Mouse (Mus musculus) kidney, postnatal 10 days (tissue): Measurements from ENCODE around the gene Gm20662.

Experiments
- DNase-seq: peaks from one replicate; pipeline ENCODE4 v3.0.0; 2021; ENCODE audit warnings: mixed read lengths

Gene Gm20662

GRCm38 (mm10) chr9:108054331-108055040 is 58.3 kb downstream of the Gm20662 start:
- no peak for DNase-seq

GRCm38 (mm10) chr9:108055061-108055460 is 58.9 kb downstream of the Gm20662 start:
- no peak for DNase-seq

DNA sequence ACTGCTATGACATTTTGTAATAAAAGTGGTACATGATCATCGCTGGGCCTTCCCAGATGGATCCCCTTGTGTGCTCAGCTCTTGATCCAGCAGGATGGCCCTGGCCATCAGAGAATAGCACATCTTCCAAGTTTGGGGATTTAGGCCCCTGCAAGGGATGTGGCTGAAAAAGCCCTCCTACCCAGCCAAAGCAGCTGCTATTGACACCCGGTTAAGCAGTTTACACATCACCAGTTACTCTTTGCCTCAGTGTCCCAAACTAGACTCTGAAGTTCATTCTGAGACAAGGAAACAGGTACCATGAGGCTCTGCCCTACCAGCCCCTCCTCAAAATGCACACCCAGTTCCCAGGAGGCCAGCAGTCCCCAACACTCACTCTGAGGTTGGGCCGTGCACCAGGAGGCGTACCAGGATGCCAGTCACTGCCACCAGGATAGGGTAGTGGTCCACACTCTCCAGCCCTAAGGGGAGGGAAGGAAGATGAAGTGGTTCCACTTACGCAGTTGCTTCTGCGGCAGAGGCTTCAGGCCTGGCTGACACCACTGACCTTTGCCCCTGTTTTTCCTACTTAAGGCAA is 59.6 kb downstream of the Gm20662 start:
- DNase-seq, result no peak

GRCm38 (mm10) chr9:108056361-108057261 is 60.5 kb downstream of the Gm20662 start:
- DNase-seq, result peak; percentile 16

DNA sequence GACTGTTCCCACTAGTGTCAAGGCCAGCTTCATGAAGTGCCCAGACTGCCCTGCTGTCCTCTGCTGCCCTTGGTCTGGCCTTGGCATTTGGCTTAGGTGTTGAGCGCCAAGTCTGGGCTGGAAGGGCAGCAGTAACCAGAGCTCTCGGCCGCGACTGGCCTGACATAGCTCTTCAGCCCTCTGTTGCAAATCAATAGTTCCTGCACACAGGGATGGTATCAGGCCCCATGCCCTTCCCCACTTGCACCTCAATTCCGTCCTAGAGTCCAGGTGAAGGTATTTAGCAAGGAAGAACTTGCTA is 61.1 kb downstream of the Gm20662 start:
- DNase-seq, result peak; percentile 14

GRCm38 (mm10) chr9:108058291-108058690 is 62.1 kb downstream of the Gm20662 start:
- DNase-seq, result no peak

DNA sequence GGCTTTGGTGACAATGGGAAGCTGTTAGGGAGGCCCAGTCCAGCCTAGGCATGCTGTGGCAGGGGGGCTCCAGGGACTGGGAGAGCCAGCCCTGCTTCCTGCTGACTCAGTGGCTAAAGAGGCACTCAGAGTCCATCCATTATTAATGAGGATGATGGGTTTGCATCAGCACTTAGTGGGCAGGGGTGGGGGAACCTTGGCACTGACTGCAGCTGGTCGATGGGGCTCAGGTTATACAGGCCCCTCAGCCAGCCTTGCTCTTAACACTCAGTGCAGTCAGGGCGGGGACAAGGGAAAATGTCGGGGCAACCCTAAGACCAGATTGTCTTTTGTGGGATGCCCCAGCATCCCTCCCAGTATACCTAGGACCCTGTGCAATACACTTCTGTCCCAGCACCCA is 66.0 kb downstream of the Gm20662 start:
- DNase-seq, result no peak

- no peak for DNase-seq
These were observed 67.2 kb downstream of the Gm20662 start for GRCm38 (mm10) chr9:108063361-108063760.

DNA sequence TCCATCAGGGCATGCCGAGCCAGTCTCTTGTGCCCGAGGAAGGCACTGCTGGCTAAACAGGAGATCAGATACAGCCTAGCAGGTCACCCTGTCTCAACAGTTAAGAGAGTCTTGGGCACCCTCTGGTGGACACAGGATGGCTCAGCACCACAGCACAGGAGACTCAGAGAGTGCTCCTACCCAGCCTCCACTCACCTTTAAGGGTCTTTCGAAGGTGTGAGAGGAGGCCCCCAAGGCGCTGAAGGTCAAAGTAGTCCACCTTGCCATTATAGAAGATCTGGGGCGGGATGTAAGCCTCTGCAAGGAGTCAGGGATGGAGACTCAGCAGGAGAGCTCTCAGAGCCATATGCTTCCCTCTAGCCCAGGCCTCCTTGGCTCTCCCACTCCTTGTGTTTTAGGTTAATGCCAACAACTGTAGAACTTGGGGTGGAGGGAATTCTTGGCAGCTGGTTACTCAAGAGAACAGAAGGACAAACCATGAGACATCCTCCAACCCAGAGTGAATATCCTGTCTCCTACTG is 69.4 kb downstream of the Gm20662 start:
- peak; percentile 76 for DNase-seq

DNA sequence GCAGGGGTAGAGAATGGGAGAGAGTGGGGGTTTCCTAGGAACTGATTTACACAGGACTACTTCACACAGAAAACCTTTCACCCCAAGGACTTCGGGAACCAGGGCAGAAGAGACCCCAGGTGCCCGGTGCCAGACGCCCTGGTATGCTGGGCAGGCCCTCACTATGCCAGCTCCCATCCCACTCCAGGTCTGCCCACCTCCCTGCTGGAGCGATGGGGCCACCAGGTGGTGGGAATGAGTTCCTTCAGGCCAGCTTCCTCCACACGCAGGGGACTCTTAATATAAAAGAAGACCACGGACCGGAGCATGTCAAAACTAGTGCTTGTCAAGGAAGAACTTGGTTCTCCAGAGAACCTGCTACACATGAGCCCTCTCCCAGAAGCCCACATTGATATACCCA is 71.0 kb downstream of the Gm20662 start:
- DNase-seq, result no peak

DNA sequence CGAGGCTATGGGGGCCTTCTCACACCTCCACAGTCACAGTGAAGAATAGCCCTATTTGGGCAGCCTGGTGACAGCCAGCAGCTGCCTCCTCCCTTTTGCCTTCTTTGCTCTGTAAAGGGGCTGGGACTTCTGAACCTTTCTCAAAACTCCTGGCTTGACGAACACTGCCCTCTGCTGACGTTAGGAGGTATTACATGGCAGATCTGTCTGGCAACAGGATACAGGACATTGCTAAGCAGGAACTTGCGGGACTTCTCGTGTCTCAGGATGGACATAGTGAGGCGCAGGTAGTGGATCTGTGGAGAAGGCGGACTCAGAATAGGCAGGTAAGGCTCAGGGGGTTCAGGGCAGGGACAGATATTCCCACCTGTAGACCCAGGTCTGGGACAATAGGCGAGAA is 71.8 kb downstream of the Gm20662 start:
- DNase-seq, result peak; percentile 91

- no peak for DNase-seq
These were observed 72.9 kb downstream of the Gm20662 start for GRCm38 (mm10) chr9:108069007-108069406.

- no peak for DNase-seq
These were observed 73.4 kb downstream of the Gm20662 start for GRCm38 (mm10) chr9:108069529-108069928.

GRCm38 (mm10) chr9:108071801-108072200 is 75.7 kb downstream of the Gm20662 start:
- DNase-seq, result no peak

DNA sequence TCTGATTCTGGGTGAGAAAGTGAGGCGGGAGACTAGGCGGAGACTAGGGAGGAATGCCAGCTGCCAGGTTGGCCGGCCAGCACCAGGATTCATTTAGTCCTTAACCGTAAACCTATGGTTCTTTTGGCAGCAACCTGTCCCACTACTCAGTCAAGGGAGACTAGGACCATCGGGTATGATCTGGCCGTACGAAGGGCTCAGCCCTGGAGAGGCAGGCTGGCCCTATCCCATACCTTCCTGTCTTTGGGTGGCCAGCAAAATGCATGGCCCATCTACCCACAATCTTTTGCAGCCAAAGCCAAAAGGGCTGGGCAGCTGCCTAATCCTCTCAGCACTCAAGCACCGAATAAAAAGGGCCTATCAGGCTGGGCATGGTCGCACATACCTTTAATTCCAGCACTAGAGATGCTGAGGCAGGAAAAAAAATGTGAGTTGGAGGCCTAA is 76.4 kb downstream of the Gm20662 start:
- no peak for DNase-seq

- no peak for DNase-seq
These were observed 77.2 kb downstream of the Gm20662 start for GRCm38 (mm10) chr9:108073141-108073930.

GRCm38 (mm10) chr9:108080168-108080567 is 84.0 kb downstream of the Gm20662 start, which contains the start of gene Mst1:
Mst1 (plus strand) TSS chr9:108080436.
- no peak for DNase-seq

DNA sequence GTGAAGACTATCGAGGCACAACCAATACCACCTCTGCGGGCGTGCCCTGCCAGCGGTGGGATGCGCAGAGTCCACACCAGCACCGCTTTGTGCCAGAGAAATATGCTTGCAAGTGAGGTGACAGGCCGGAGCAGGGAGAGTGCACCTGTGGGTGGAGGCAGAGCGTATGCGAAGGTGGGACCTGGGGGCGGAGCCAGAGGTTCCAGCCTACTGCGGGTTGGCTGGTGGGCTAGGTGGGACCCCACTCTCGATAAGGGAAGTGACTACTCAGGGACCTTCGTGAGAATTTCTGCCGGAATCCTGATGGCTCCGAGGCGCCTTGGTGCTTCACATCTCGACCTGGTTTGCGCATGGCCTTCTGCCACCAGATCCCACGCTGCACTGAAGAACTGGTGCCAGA is 86.4 kb downstream of the Gm20662 start:
- DNase-seq, result no peak

GRCm38 (mm10) chr9:108082988-108083431 is 86.9 kb downstream of the Gm20662 start, which contains the start of gene Rnf123:
Rnf123 (minus strand) TSS chr9:108083346.
- DNase-seq, result no peak

DNA sequence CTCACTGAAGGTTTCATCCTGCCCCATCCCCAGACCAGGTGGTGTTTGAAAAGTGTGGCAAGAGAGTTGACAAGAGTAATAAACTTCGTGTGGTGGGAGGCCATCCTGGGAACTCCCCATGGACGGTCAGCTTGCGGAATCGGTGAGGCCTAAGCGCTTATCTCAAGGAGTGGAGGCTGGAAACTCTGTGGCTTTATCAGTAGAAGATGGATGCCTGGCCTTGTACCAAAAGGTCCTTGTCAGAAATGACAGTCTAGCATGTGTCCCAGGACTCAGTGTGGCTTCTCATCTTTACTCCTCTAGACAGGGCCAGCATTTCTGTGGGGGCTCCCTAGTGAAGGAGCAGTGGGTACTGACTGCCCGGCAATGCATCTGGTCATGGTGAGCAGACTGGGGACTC is 87.4 kb downstream of the Gm20662 start:
- DNase-seq, result no peak

DNA sequence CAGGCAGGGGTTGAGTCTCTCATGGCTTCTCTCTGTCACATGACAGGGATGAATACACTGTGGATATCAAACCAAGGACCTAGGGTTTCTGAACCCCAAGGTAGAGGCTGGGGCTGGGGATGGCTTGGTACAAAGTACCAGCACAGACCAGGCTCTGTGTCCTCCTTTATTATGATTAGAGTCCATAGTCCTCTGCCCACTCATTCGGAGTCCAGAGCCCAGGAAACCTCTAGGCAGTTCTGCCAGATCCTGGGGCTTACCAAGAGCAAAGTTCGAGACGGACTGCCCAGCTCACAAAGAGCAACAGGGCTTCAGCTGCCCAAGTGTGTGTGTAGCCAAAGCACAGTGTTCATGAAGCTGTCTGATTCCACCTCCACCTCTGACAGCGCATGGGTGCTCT is 89.1 kb downstream of the Gm20662 start:
- no peak for DNase-seq

GRCm38 (mm10) chr9:108090611-108091120 is 94.5 kb downstream of the Gm20662 start:
- DNase-seq, result peak; percentile 47
